11 mouse cellular contexts compared by ENCODE assay signal in the genomic region with DNA sequence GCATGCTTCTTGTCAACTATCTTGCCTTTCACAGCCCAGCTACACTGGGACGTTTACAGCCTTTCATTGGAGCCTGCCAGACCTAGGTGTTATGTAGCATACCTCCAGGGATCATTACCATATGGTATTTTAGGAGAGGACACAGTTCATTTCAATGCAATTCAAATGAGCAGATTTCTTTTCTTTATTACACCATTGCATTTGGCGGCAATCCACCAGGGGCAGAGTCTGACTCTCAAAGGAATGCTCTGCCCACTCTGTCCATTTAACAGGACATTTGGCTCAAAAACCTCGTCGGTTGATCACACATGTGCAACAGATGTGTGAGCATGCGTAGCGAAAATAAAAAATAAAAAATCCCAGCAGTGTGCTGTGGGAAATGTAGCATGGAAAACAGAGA.
DNase-seq lines count a peak whose midpoint lies in the region; ATAC-seq lines count a peak whose summit lies in the region.
"Had no signal": no experiment of that assay in that cellular context is flagged by ENCODE, and none has a peak within 500 bp of the region (broad histone marks: within the 10 kb centered on the region; RNA-seq: fewer than 3 reads in every experiment).

No protein-coding gene starts in this region.

- 68% methylated on average over 6 of the region's 6 CpGs for WGBS in heart, embryonic 10.5 days
- WGBS in embryonic facial prominence, embryonic 14.5 days: 21% methylated on average over 6 of the region's 6 CpGs
- WGBS in limb, embryonic 10.5 days: 31% methylated on average over 6 of the region's 6 CpGs

- no peak overlapping the region for H3K27ac ChIP-seq in heart, embryonic 10.5 days
- H3K27ac ChIP-seq in brown adipose tissue, adult 24 weeks (replicated peaks; ENCODE audit: low read depth, low read length): peak overlapping the region; percentile 68
- H3K27ac ChIP-seq in embryonic facial prominence, embryonic 14.5 days (replicated peaks; ENCODE audit: low read depth, low read length): peak overlapping the region; percentile 44
- H3K27ac ChIP-seq in limb, embryonic 10.5 days: peak overlapping the region; percentile 57
- H3K27ac ChIP-seq: kidney, postnatal 0 days; macrophage had no signal

- no peak overlapping the region for H3K9ac ChIP-seq in embryonic facial prominence, embryonic 14.5 days (ENCODE audit: low read depth, low read length)

- peak; percentile 29 for DNase-seq in heart, postnatal 4 days
- DNase-seq in heart, embryonic 10.5 days (ENCODE audit: low spot score): no peak
- DNase-seq in embryonic facial prominence, embryonic 14.5 days (ENCODE audit: low spot score): peak; percentile 70
- no peak for DNase-seq in limb, embryonic 10.5 days (ENCODE audit: low spot score)
- DNase-seq in urinary bladder, postnatal 36 days (ENCODE audit: low spot score in 2 of 2): no peak
- DNase-seq in right cerebral cortex, adult 2 months (ENCODE audit: low spot score in 2 of 2): no peak
- DNase-seq: adrenal gland, postnatal 14 days had no signal

- H3K4me2 ChIP-seq in embryonic facial prominence, embryonic 14.5 days (ENCODE audit: low read depth, low read length): no peak overlapping the region

- no peak overlapping the region for H3K4me3 ChIP-seq in heart, embryonic 10.5 days
- 0 out of 2 replicates have a peak overlapping the region, but pooled peaks have one; percentile 5 for H3K4me3 ChIP-seq in brown adipose tissue, adult 24 weeks (ENCODE audit: insufficient read depth, low read depth, low read length)
- H3K4me3 ChIP-seq in embryonic facial prominence, embryonic 14.5 days (ENCODE audit: low read depth, low read length): no peak overlapping the region
- no peak overlapping the region for H3K4me3 ChIP-seq in limb, embryonic 10.5 days

- H3K36me3 ChIP-seq in heart, embryonic 10.5 days: no peaks in the 10 kb centered on the region
- H3K36me3 ChIP-seq in embryonic facial prominence, embryonic 14.5 days (ENCODE audit: control insufficient read depth, insufficient read depth, low read length): no peaks in the 10 kb centered on the region
- H3K36me3 ChIP-seq in limb, embryonic 10.5 days: no peaks in the 10 kb centered on the region

- no peaks in the 10 kb centered on the region for H3K27me3 ChIP-seq in heart, embryonic 10.5 days (ENCODE audit: insufficient read depth, poor library complexity, severe bottlenecking)
- no peaks in the 10 kb centered on the region for H3K27me3 ChIP-seq in embryonic facial prominence, embryonic 14.5 days (replicated peaks; ENCODE audit: control insufficient read depth, insufficient read depth, low read length)
- H3K27me3 ChIP-seq in limb, embryonic 10.5 days (ENCODE audit: low read depth, poor library complexity, severe bottlenecking): no peaks in the 10 kb centered on the region

- no peaks in the 10 kb centered on the region for H3K9me3 ChIP-seq in heart, embryonic 10.5 days
- H3K9me3 ChIP-seq in embryonic facial prominence, embryonic 14.5 days (ENCODE audit: control insufficient read depth, low read length): no peaks in the 10 kb centered on the region
- no peaks in the 10 kb centered on the region for H3K9me3 ChIP-seq in limb, embryonic 10.5 days (replicated peaks)

- no peaks in the 10 kb centered on the region for H3K4me1 ChIP-seq in heart, embryonic 10.5 days
- H3K4me1 ChIP-seq in brown adipose tissue, adult 24 weeks (ENCODE audit: control insufficient read depth, insufficient read depth, insufficient read length, low read length): peaks cover 17% of the 10 kb centered on the region
- 0 out of 2 replicates have a peak, but pooled peaks cover 16% of the 10 kb centered on the region for H3K4me1 ChIP-seq in embryonic facial prominence, embryonic 14.5 days (ENCODE audit: control insufficient read depth, insufficient read depth, low read length)
- H3K4me1 ChIP-seq in limb, embryonic 10.5 days: peaks cover 46% of the 10 kb centered on the region

- ATAC-seq in embryonic facial prominence, embryonic 14.5 days (ENCODE audit: low read depth): peak; percentile 76
- ATAC-seq in megakaryocyte-erythroid progenitor cell, adult 5-6 weeks (replicated peaks; ENCODE audit: low FRiP score, low TSS enrichment, poor library complexity, severe bottlenecking): no peak

Comparison
In these comparisons a context has a peak if more than half of its experiments do, and no peak if none do; other contexts are left out.
1. DNase-seq: peak in heart, postnatal 4 days (single experiment) and embryonic facial prominence, embryonic 14.5 days (single experiment); none in heart, embryonic 10.5 days (single experiment), limb, embryonic 10.5 days (single experiment), urinary bladder, postnatal 36 days (0 of 2) and right cerebral cortex, adult 2 months (0 of 2).